Mouse (Mus musculus): ENCODE measurements at regions not wholly inside any gene's neighbourhood (a gene's known extent, or its start where the extent isn't known, plus 50 kb on each side); places are given as distances from the start of the nearest gene placed in this dataset.

DNA sequence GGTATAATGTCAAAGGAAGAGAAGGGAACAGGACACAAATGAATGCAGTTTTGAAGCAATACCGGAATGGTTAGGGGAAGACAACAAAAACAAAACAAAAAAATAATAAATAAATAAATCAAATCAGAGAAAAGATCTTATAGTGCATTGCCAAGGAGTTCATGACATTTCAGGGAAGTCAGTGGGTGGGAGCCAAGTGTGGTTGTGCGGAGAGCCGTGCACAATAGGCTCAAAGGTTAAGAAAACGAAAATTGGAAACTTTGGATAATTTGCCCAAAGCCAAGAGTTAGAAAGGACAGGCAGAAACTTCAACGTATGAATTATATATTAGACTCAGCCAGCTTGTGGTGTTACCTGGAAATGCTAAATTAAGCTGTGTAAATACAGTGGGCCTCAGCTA lies 599.4 kb downstream of the Gm826 start:
- H3K36me3 ChIP-seq (ENCODE audit: control insufficient read depth, insufficient read depth, low read length), result no peaks in the 10 kb centered on the region
- WGBS, result 77% methylated on average over 5 of the region's 5 CpGs
- H3K27me3 ChIP-seq (ENCODE audit: control insufficient read depth, insufficient read depth, low read length), result no peaks in the 10 kb centered on the region
- no peaks in the 10 kb centered on the region for H3K4me1 ChIP-seq (ENCODE audit: control insufficient read depth, insufficient read depth, insufficient read length)
- TF ChIP-seq POLR2A (IDR thresholded peaks at IDR 0.05; ENCODE audit: low read depth, low read length) (no peak), CTCF (IDR thresholded peaks at IDR 0.05; ENCODE audit: extremely low read depth, insufficient read depth, insufficient read length, insufficient replicate concordance) (no peak)
- DNase-seq (ENCODE audit: low read depth in 1 of 2, low spot score in 2 of 2), result no peak
- no peak overlapping the region for H3K27ac ChIP-seq (ENCODE audit: insufficient read depth, low read length)
- H3K4me3 ChIP-seq (ENCODE audit: extremely low read depth, insufficient read depth, insufficient read length), result no peak overlapping the region

DNA sequence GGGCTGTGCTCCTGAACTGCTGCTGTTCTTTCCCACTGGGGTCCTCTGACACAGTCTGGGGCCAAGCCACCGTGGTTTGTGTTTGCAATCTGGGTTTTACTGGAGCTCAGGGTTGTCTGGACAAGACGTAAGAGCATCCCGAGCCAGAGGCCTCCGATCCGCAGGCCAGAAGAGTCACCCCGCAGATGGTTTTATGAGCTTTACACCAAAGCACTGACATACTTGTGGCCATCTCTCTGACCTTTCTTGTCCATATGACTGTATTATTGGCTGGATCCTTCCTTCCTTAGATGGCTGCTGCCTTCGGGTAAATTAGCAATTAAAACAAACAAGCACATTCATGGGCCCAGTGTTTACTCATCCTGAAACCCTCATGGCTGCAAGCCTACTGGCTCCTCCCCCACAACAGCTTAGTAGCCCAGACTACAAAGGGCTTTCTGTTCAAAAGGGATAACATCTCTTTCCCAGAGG lies 578.4 kb downstream of the Gm826 start:
- WGBS, result 61% methylated on average over 7 of the region's 7 CpGs
- Histone ChIP-seq H3K4me3 (ENCODE audit: extremely low read depth, insufficient read depth, insufficient read length) (no peak overlapping the region), H3K27me3 (ENCODE audit: control insufficient read depth, insufficient read depth, low read length) (no peaks in the 10 kb centered on the region), H3K4me1 (ENCODE audit: control insufficient read depth, insufficient read depth, insufficient read length) (no peaks in the 10 kb centered on the region), H3K27ac (ENCODE audit: insufficient read depth, low read length) (no peak overlapping the region), H3K36me3 (ENCODE audit: control insufficient read depth, insufficient read depth, low read length) (no peaks in the 10 kb centered on the region)
- TF ChIP-seq POLR2A (IDR thresholded peaks at IDR 0.05; ENCODE audit: low read depth, low read length) (no peak), CTCF (IDR thresholded peaks at IDR 0.05; ENCODE audit: extremely low read depth, insufficient read depth, insufficient read length, insufficient replicate concordance) (no peak)
- DNase-seq (ENCODE audit: low read depth in 1 of 2, low spot score in 2 of 2), result no peak

DNA sequence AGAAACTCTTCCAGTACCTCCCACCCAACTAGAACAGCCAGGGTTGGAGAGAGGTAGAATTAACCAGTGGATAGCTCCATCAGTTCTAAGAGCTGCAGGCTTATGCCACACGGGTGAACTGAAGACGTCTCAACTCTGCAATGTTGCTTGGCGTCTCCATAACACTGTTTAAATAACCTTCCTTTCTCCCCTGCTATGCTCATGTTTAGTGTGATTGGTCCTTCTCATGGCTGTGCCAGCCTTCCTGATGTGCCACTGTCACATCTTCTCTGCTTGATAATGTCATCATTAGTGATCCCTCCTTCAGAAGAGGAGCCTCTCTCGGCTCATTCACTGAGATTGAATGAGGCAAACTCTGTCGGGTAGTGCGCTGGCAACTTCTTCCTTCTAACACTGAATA lies 573.2 kb downstream of the Gm826 start:
- TF ChIP-seq CTCF (IDR thresholded peaks at IDR 0.05; ENCODE audit: extremely low read depth, insufficient read depth, insufficient read length, insufficient replicate concordance) (no peak), POLR2A (IDR thresholded peaks at IDR 0.05; ENCODE audit: low read depth, low read length) (no peak)
- Histone ChIP-seq H3K36me3 (ENCODE audit: control insufficient read depth, insufficient read depth, low read length) (no peaks in the 10 kb centered on the region), H3K4me3 (ENCODE audit: extremely low read depth, insufficient read depth, insufficient read length) (no peak overlapping the region), H3K27me3 (ENCODE audit: control insufficient read depth, insufficient read depth, low read length) (no peaks in the 10 kb centered on the region), H3K27ac (ENCODE audit: insufficient read depth, low read length) (no peak overlapping the region), H3K4me1 (ENCODE audit: control insufficient read depth, insufficient read depth, insufficient read length) (no peaks in the 10 kb centered on the region)
- 90% methylated on average over 6 of the region's 6 CpGs for WGBS
- no peak for DNase-seq (ENCODE audit: low read depth in 1 of 2, low spot score in 2 of 2)

DNA sequence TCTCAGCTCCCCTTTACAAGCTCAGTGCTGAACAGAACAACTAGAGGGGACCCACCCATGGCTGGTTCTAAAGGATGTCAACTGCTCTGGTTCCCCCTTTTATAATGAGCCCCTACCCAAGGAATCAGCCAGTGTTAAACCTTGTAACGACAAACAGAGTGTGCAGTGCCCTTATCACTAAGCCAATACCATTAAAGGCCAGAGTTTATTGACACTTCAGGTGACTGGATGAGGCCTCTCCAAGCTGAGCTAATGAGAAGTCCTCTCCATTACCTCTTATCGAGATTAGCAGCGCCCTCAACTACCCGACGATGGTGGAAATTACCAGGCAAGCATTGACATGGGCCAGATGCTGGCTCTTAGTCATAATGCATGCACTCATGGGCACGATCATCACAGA lies 570.8 kb downstream of the Gm826 start:
- no peaks in the 10 kb centered on the region for H3K36me3 ChIP-seq (ENCODE audit: control insufficient read depth, insufficient read depth, low read length)
- H3K4me1 ChIP-seq (ENCODE audit: control insufficient read depth, insufficient read depth, insufficient read length), result no peaks in the 10 kb centered on the region
- no peak overlapping the region for H3K27ac ChIP-seq (ENCODE audit: insufficient read depth, low read length)
- no peak overlapping the region for H3K4me3 ChIP-seq (ENCODE audit: extremely low read depth, insufficient read depth, insufficient read length)
- no peak for TF ChIP-seq POLR2A (IDR thresholded peaks at IDR 0.05; ENCODE audit: low read depth, low read length)
- TF ChIP-seq CTCF (IDR thresholded peaks at IDR 0.05; ENCODE audit: extremely low read depth, insufficient read depth, insufficient read length, insufficient replicate concordance), result no peak
- no peak for DNase-seq (ENCODE audit: low read depth in 1 of 2, low spot score in 2 of 2)
- H3K27me3 ChIP-seq (ENCODE audit: control insufficient read depth, insufficient read depth, low read length), result no peaks in the 10 kb centered on the region
- WGBS, result 66% methylated on average over 6 of the region's 6 CpGs
